Mouse (Mus musculus) right cerebral cortex, postnatal 10 days (tissue): ENCODE measurements around the gene Cldn7.

ENCODE experiments used
- DNase-seq, 2 experiments: peaks; one replicate each; pipeline ENCODE4 v3.0.0; 2021; ENCODE audit warnings: low spot score in 2 of 2

Gene Cldn7

GRCm38 (mm10) chr11:69989949-69990348, 25.4 kb downstream of the Cldn7 start:
- DNase-seq, result no peak

GRCm38 (mm10) chr11:69990850-69991691, 26.5 kb downstream of the Cldn7 start, which contains the start of gene Gabarap:
Gene Gabarap (plus strand): TSS chr11:69991143.
- peak; percentile 98 for DNase-seq

DNA sequence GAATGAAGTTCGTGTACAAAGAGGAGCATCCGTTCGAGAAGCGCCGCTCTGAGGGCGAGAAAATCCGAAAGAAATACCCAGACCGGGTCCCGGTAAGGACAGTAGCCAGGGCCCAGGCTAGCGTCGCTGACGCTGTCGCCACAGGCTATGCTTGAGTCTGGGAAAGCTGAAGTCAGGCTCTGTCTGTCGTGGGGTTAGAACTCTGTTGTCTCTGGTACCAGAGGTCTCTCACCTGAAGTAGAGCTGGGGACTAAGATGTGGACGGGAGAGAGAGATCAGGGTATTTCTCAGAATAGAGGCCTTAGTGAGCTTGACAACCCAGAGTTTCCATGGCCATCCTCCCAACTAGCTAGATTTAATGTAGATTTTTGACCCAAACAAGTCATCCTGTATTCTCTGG, 27.1 kb downstream of the Cldn7 start:
- DNase-seq, result no peak

DNA sequence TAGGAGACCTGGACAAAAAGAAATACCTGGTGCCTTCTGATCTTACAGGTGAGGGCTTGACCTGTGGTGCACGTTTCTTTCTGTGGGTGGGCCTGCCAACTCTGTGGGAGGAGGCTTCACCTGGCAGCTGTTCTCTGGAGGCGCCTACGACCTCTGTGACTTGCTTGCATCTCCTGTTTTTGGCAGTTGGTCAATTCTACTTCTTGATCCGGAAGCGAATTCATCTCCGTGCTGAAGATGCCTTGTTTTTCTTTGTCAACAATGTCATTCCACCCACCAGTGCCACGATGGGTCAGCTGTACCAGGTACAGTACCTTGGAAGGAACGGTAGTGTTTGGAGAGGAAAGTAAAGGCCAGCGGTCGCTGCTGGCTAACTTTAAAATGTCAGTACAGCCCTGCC, 27.8 kb downstream of the Cldn7 start:
- DNase-seq, result peak in 1 of 2 experiments; percentile 59

- no peak for DNase-seq
These were observed 28.4 kb downstream of the Cldn7 start for GRCm38 (mm10) chr11:69992932-69993331.

GRCm38 (mm10) chr11:69994401-69995090, 30.0 kb downstream of the Cldn7 start:
- DNase-seq, result no peak

DNA sequence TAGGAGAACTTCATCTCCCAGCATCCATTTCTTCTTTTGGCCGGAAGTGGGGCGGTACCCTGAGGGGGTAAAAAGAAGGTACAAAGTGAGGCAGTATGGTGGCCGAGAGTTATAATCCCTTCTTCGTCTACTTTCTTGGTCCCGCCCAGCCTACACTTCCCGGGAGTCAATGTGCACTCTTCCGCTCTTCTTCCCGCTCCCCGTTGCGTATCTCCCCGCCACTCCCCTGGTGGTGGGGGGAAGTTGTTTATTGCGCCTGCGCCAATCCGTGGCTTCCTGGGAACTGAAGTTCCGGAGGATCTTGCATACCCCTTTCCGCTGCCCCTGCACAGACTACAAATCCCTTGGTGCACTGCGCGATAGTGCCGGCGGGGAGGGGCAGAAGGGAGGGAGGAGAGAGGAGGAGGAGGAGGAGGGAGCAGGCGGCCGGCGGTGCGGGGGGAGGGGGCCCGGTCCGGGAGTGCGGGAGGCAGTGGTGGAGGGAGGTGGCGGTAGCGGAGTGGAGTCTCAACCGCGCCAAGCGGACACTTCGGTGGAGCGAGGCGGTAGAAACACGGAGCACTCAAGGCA, 30.9 kb downstream of the Cldn7 start, which contains the start of gene Phf23:
Gene Phf23, plus strand, starts transcription at position 387 of the 570 bp plus-strand sequence.
- peak; percentile 98 to 99 for DNase-seq

DNA sequence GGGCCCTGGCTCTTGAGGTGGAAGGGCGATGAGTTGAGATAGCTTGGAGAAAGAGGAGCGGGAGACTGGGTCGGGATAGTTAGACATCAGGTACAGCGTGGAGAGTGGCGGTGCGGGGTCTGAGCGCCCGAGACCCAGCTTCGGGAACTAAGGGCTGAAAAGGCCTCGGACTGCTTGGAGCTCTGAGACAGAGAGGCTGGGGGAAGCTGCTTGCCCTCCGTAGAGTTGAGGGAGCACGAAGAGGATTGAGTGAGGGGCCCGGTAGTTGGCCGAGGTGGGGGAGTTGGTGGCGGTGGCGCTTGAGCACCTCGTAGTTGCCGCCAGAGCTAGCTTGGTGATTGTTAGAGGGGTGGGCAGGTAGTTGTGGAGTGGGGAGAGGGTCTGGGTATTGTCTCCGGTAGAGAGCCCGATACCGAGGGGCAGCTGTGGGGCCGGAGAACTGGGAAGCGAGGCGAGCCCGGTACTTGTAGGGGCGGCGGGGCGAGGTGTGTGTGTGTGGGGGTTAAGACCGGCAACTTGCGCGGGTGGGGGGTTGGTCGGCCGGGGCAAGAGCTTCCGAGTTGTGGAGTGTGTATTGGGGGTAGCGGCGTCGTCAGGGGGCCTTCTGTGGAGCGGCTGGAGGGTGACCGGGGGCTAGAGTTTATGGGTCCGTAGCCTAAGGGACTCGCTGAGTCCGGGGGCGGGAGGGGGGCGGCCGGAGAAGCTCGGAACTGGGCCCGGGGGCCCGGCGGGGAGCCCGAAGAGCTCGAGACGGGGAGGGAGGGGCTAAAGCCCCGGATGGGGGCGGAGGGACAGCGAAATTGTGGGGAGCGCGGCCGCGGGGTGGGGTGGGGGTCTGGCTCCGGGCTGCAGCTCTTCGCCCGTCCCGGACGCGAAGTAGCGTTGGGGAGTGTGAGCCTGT, 31.8 kb downstream of the Cldn7 start:
- peak; percentile 62 to 68 for DNase-seq

DNA sequence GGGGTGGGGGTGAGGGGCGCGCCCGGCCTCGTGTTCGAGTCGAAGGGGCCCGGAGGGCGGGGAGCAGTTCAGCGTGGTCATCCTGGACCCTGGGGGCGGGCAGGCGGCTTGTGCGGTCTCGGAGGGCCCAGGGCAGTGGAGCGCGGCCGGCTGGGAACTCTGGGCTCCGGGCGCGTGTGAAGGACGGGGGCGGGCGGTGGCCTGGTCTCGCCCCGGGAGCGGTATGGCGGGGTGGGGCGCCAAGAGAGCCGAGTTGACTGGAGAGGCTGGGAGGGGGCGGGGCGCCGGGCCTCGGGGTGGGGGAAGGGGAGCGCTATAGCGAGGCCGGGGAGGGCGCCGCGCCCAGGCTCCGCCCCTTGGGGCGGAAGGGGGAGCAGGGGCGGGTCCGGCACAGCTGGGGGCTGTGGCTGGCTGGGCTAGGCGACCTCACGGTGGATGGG, 32.5 kb downstream of the Cldn7 start:
- DNase-seq, result peak; percentile 84 to 86

DNA sequence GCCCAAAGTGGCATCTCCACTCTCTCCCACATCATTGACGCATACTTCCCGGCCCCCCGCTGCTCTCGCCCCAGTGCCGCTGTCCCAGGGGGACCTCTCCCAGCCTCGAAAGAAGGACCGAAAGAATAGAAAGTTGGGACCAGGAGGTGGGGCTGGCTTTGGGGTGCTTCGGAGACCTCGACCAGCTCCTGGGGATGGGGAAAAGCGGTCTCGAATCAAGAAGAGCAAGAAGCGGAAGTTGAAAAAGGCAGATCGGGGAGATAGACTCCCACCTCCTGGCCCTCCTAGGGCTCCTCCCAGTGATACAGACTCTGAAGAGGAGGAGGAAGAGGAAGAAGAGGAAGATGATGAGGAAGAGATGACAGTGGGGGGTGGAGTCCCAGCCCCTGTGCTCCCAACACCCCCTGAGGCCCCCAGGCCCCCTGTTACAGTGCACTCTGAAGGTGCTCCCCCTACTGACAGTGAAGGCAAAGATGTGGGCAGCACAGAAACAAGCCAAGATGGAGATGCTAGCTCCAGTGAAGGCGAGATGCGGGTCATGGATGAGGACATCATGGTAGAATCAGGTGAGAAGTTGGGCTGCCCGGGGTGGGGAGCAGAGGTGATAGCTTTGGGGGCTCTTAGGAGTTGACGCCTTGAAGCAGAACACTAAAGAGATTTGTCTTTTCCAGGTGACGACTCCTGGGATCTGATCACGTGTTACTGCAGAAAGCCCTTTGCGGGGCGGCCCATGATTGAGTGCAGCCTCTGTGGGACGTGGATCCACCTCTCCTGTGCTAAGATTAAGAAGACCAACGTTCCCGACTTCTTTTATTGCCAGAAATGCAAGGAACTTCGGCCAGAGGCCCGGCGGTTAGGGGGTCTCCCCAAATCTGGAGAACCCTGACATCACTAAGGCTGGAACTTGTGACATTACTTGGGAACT, 34.2 kb downstream of the Cldn7 start:
- peak in 1 of 2 experiments; percentile 45 for DNase-seq

- DNase-seq, result no peak
These were observed 35.1 kb downstream of the Cldn7 start for GRCm38 (mm10) chr11:69999666-70000065.

GRCm38 (mm10) chr11:70000396-70000898, 35.9 kb downstream of the Cldn7 start, which contains the start of gene Dvl2:
Gene Dvl2 (plus strand): TSS chr11:70000595.
- DNase-seq, result peak; percentile 94 to 98

DNA sequence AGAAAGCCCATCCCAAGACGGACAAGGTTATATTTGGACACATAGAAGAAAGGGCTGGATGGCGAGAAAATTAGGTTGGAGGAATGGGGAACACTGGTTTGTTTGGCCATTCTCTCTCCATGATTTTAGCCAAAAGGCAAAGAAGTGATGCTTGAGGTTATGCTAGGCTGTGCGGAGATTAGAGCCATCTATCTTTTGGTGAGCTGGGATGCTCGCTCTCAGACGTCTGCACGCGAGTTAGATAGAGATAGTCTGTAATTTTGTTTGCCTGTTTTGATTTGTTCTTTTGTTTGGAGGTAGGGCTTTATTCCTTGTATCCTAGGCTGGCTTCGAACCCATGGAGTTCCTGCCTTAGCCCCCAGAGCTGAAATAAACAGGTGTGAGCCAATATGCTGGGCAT, 36.6 kb downstream of the Cldn7 start:
- DNase-seq, result no peak

DNA sequence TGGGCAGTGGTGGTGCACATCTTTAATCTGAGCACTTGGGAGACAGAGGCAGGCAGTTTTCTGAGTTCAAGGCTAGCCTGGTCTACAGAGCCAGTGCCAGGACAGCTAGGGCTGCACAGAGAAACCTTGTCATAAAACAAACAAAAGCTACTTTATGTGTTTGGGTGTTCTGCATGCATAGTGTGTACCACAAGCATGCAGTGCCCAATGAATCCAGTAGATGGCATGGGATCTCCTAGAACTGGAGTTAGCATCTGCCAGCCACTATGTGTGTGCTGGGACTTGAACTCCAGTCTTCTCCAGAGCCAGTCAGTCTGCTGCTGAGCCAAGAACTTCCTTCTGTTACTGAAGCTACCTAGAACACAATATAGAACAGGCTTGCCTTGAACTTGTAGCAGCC, 37.3 kb downstream of the Cldn7 start:
- no peak for DNase-seq

- DNase-seq, result no peak
These were observed 37.9 kb downstream of the Cldn7 start for GRCm38 (mm10) chr11:70002471-70002870.

- DNase-seq, result no peak
These were observed 40.9 kb downstream of the Cldn7 start for GRCm38 (mm10) chr11:70005521-70005920.

GRCm38 (mm10) chr11:70010033-70010432, 45.5 kb downstream of the Cldn7 start:
- DNase-seq, result no peak

DNA sequence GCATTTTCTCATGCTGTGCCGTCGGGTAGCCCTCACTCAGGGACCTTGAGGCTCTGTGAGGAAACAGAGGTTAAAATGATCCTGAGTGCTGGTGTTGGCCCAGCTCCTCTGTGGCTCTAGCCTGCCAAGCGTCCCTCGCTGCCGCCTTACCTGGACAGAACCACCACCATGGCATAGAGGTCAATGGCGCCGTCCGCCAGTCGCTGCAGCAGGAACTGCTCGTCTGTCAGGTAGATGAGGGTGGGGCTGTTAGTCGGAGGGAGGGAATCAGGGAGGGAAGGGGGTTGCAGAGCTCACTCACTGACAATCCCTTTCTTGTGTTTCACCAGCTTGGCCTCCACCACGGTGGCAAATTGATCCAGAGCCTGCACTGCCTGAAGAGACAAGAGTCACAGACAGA, 46.0 kb downstream of the Cldn7 start:
- no peak for DNase-seq

DNA sequence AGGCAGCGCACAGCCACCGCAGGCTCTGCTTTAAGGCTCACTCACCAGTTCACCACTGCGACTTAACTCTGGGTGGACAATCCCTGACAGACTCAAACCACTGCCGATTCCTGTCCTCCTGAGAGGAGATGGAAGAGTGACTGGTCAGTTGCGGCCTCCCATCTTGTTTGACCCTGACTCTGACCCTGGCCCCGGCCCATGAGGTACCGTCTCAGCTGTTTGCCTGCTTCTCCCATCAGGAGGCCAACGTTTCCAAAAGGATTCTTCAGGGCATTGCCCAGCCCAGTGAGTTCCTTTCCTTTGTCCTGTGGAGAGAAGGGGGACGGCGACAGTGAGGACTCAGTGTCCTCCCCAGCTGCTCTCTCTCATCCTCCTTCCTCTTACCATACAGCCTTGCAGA, 46.4 kb downstream of the Cldn7 start:
- no peak for DNase-seq

GRCm38 (mm10) chr11:70012931-70013330, 48.4 kb downstream of the Cldn7 start:
- DNase-seq, result no peak
